Mouse (Mus musculus) megakaryocyte-erythroid progenitor cell, adult 5-6 weeks (primary cell): ENCODE results near the gene Xpot. TPM values are rescaled to one million over a fixed set of nuclear protein-coding genes. Genes with fewer than 3 reads are reported as not detected.

ENCODE experiments used
- ATAC-seq: replicated peaks from 2 replicates; pipeline ENCODE4 v1.8.0; 2016; ENCODE audit warnings: mild to moderate bottlenecking, inconsistent platforms; ENCODE audit not compliant: severe bottlenecking, poor library complexity, low FRiP score, low TSS enrichment
- total RNA-seq, 2 experiments: library from RNA; stranded (forward) in 1 of 2; stranded (reverse) in 1 of 2; fragments of 200-1000, 215-1000 nt in 1 of 2; fragments of >200 nt in 1 of 2; fragmentation: Nextera tagmentation in 1 of 2; gene quantifications; 2 replicates each; pipeline ENCODE4 v1.2.3; 2014 to 2017

Xpot gene
- total RNA-seq, 2 experiments from 2014 or later = 92.3 to 127 TPM

DNA sequence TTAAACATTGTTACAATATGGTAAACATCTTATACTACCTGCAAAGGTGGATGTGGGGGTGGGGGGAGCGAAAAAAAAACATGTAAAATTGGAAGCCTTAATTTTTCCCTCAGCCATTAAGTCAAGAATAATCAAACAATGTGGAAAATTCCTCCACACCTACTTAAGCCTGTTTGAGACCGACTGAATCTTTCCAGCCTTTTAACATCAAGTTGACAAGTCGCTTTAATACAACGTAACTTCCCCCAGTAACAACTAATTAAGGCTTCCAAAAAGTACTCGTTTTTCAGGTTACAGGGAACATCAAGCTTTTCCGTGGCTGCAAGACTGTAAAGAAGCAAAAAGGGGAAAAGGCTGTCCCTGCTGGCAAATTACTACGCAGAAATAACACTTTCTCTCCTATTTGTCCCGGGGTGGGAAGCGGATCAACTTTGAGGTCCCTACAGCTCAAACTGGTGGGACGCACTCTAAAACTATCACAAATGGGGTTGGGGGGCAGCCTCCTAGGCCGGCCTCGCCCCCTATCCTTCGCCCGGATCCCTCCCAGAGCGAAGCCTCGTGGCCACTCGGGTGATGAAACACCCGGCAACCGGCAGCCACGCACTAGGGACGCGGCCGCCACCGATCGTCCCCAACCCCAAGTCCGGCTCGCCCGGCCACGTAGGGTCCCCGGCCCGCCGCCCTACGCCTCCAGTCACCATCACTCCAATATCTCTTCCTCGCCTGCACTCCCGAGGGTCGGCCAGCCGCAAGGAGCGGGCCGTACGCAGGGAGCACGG is 536 bp downstream of the Xpot start:
- peak; percentile 54 for ATAC-seq

DNA sequence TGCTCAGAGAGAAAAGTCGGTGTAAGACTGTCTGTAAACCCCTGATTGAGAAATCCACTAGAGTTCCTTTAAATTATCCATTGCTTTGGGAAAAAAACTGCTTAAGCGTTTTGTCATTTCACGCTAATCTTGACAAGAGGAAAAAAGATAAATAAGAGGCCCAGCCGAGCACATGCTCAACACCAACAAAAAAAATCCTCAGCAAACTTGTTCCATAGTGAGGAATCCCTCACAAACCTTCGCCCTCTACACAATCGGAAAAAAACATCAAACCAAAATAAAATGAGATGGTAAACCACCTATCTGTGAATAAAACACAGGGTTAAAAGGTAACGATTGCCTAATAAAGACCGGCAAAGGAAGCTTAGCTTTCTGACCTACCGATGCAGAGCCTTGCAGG is 1.1 kb downstream of the Xpot start:
- ATAC-seq = no peak

DNA sequence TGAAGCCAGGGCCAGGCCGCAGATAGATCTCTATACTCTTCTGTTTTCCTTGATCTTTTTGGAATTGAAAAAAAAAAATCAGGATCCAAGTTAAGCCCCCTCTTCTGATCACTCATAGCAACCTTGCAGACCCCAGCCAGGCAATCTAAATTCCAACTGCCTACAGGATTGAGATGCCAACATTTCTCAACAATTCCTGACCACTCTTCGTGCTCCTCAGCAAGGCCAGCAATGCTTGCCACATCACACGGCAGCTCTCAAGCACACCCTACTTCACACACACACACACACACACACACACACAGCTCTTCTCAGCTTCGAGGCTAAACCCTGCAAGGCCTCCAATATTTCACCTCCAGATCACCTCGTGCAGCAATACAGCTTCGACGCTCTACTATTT is 2.5 kb downstream of the Xpot start:
- ATAC-seq = no peak

GRCm38 (mm10) chr10:121622431-121622830 is 3.7 kb downstream of the Xpot start:
- ATAC-seq = no peak

DNA sequence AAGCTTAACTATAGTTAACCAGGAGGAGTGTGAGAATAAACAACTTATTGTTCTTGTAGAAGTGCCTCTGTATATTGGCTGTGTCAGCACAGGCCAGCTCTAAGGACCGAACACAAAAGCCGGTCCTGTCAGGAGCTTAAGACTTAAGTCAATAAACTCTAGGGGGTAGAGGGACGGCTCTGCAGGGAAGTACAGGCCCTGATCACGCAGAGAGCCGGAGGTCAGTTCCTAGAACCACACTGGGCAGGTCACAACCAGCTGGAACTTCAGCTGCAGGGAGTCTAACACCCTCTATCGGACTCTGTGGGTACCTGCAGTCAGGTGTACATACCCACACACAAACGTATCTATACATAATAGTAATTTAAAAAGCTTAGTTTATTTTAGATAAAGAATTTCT is 10.2 kb downstream of the Xpot start:
- ATAC-seq = no peak

DNA sequence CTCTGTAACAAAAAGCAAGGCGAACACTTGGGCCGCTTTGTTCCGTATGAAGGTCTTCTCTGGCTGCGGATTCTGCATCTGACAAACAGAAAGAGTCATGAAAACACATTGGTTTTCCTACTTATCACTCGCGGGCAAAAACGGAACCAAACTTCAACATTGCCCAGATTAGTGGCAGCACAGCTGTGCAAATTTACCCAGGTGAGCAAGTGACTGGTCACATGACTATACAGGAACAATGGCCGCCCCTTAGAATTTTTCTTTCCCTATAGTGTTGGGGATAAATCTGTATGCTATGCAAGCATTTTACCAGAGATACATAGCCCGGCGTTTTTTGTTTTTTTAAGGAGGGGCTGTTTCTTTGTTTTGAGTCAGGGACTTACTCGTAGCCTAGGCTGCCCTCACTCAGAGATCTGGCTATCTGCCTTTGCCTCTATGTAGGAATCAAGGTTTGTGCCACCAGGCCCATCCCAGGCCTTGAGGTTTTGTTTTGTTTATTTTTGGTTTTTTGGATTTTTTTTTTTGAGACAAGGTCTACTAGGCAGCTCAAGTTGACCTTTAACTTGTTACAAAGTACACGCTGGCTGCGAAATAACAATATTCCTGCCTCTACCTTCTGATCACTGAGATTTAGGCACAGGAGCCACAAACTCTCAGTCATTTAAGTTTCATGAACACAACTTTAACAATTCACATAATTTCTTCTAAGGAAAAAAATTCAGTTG is 10.8 kb downstream of the Xpot start:
- no peak for ATAC-seq

DNA sequence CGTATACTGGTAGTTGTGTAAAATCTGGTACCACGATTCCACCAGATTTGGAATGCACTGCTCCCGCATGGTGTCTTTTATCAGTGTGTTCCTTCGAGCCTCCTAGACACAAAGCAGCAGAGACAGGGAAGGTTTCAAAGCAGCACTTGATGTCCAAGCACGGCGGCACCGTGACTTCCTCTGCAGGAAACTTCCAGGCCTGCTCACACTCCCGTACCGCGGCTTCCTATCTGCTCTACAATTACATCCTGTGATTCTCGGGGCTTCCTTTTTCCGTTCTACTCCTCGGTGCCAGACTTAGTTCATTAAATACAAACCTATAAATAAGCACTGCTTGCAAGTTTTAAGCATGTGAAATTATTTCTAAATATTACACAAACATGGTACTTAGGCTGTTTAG is 12.6 kb downstream of the Xpot start:
- no peak for ATAC-seq

GRCm38 (mm10) chr10:121612448-121612847 is 13.7 kb downstream of the Xpot start:
- no peak for ATAC-seq

DNA sequence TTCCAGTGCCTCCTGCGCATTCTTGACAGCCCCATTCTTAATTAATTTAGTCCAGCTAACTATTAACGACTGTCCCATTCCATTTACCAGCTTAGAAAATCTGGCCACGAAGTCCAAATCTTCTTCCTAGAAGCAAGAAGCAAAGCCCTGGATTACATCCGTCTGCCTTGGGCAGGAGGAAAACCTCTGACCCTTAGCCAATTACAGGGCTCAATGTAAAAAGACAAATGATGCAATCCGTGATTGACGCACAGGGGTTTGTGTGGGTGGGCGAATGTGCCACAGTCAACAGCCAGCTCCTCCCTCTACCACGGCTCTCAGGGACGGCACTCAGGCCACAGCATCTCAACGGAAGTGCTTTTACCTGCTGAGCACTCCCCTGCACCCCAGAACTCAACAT is 14.5 kb downstream of the Xpot start:
- ATAC-seq = no peak

DNA sequence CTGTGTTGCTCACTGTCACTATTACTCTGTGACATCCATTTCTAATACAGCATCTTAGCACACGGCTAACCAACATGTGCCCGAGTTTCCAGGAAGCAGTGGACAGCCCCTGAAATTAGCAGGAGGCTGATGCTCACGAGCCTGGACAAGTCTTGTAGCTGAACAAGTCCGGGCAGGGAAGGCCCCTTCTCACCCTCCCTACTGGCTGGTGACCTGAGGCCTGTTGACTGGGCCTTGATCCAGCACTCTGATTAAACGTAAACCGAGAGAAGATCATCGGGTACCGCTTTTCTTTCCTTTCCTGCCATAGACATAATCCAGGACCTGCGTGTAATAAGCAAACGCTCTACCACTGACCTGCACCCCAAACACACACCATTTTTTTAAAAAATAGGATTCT is 18.0 kb downstream of the Xpot start:
- ATAC-seq = no peak

- peak; percentile 76 for ATAC-seq
These were observed 21.3 kb downstream of the Xpot start for GRCm38 (mm10) chr10:121604632-121605344.

- ATAC-seq = no peak
These were observed 22.6 kb downstream of the Xpot start for GRCm38 (mm10) chr10:121603556-121603955.

- no peak for ATAC-seq
These were observed 24.9 kb downstream of the Xpot start for GRCm38 (mm10) chr10:121601272-121601671.

DNA sequence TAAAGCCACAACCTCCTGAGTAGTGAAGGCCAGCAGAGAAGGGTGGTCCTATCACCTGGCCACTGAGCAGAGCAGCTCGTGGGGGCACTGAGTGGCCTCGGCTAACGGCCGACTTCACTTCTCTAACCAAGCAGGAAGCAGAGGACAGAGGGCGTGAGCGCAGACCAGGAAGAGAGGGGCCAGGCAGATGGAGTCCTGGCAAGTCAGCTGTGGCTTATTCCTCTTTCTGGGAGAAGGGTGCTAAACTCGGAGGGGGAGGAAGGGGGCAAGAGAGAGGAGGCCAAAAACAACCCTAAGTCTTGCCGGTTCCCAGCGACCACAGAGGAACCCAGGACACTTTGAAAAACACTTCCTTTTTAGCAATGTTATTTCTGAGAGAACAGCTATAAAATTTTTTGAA is 29.6 kb downstream of the Xpot start:
- ATAC-seq = no peak

DNA sequence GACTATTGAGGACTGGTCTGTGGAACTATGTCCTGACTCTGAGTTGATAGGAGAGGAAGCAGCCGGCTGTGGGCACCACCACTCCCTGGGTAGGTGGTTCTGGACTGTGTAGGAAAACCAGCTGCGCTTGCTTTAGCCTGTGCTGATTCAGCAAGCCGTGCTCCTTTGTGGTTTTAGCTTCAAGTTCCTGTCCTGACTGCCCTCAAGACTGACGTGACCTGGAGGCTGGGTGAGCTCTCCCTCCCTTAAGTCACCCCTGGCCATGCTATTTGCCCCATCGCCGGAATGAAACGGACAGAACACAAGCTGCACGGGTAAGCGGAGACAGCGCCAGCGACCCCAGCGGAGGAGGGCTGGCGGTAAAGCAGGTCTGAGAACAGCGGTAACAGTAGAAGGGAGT is 35.0 kb downstream of the Xpot start:
- no peak for ATAC-seq

DNA sequence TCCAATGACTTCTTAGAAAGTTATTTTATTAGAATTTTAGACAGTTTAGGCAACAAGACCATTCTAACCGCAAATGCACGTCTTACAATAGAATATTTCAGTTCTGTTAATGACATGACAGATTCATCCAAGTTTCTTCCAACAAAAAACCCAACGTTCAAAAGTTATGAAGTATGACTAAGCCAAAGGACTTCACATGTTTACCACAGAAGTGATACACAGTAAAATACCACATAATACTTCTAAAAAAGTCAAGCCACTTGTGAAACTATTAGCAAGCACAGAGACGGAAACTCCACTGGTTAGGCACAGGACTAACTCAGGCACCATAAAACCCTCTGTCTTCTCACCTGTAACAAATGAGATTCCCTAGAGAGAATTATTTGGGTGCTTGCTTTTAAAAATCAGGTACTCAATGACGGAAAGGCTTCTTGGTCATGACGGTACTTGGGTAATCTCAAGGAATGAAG is 38.7 kb downstream of the Xpot start:
- no peak for ATAC-seq

DNA sequence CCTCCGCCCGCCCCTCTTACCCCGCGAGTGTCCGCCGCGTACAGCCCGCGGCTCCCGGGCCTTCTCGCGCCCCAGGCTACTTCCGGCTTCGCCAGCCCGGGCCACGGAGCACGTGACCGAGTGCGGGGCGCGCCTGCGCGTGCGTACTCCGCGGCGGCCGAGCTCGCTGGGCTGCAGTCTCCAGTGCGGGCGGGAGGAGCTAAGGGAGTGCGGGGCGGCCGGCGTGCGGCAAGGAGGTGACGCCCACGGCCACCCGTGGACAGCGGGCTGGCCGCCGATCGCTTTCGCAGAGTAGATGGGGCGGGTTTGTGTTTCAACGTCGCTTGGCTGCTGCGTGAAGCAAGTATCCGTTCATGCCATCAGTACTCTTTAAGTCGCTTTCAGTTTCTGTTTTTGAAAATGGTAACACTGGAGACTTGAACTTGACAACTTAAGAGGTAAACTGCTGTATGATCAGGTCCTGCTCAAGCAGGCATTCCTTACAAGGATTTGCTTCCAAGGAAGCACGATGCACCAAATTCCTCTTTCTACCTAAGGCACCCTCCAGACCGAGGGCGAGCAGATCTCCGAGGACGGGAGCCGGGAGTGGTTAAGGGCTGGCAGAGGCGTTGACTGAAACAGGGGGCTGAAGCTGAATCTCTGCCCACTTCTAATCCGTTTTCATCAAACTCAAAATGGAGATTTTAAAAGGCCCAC is 39.3 kb downstream of the Xpot start, which contains the start of gene Tbk1:
TSS of gene Tbk1 (minus strand) at position 113 of the 696 bp plus-strand sequence.
- peak; percentile 78 for ATAC-seq

DNA sequence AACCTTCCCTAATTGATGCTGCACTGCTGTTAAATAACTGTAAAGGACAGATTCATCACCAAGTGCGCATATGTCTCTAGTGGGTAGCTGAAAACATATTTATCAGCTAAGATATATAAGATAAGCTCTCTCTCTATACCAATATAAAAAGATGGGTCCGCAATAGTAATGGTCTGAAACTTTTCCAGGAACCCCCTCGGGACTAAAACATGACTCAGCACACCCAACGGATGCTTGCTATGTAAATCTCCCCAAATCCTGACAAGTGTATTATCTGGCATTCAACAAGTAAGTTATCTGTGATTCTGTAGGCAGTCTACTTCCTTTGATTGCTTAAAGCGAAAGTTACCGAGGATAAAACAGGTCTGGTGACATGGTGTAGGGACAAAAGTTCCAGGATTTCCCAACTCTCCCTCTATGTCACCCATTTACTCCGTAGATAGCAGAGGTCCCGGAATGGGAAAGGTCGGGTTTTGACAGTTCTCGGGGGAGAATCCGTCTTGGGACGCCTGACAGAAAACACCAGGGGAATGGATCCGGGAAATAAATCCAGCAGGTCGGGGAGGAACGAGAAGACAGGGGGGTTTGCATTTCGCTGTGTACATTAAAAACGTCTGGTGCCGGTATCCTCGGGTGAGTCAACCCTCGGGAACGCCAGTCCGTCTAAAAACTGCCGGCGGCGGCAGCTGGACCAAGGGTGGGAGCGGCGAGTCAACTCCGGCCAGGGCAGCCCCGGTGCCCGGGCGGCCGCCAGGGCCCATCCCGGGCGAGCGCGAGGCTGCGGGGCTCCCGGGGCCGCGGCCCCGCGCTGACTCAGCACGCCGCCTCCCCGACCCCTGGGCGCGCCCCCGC is 40.1 kb downstream of the Xpot start:
- no peak for ATAC-seq
